Mouse (Mus musculus) WW6 (cell line): ENCODE results near the gene Mta3.

Experiments used
- DNase-seq: peaks from one replicate; pipeline ENCODE4 v3.0.0-alpha.2; 2013; ENCODE audit warnings: low read depth, low spot score

The Mta3 gene

DNA sequence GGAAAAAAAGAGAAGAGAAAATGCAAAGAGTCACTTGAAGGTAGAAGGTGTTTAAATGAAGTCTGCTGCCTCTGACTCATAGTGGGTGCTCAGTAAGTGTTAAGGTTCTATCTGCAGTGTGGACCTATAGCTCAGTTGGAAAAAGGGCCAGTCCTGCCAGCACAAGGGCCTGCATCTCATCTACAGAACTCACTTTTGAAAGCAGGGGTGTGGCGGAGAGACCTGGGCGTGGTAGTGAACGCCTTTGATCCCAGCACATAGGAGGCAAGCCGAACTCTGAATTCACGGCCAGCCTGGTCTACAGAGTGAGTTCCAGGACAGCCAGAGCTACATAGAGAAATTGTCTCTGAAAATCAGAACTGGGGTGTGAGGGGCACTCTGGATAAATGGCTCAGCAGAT, 104.3 kb downstream of the Mta3 start:
- no peak for DNase-seq

DNA sequence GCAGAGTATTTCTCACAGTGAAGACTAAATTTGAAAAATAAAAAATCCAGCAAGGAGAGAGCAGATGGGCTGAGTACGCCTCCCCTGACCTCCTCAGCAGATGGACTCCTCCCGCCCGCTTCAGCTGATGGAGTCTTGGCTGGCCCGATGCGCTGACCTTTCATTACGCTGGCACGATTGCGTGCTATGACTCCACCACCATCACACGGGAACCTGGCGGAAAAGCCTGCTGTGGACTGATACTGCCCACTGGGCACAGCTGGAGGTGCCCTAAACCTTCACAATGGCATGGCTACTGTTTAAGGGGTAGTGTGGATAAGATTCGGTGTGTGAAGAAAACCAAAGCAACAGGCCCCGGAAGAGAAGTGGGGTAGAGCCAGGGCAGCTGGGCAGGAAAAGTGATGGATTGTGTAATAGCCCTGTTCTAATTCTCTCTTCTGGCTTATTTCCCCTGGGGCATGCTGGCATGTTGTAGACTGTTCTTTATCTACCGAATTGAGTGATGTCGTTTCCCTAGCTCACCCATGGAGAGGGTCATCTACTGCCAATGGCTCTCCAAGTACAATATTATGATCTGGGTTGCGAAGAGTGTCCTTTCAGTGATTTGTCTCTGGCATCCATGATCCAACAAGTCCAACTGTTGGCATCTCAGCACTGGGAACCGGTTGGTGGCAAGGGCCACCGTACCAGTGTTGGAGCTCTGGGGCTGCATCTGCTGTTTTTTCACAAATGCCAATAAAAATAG, 106.4 kb downstream of the Mta3 start:
- no peak for DNase-seq

DNA sequence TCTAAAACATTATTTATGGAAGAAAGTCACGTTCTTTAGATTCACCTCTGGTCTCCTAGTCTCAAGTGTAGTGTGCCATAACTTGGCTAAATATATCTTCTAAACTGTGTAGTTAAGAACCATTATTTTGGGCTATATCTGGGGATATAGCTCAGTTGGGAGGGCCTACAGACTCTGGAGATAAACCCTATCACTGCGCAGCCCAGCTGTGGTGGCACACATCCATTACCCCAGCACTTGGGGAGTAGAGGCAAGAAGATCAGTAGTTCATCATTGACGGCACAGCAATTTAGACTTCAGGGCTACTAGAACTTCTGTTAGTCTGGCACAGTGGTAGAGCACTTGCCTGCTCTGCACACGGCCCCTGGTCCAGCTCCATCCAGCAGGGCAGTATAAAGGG, 107.1 kb downstream of the Mta3 start:
- DNase-seq: no peak

DNA sequence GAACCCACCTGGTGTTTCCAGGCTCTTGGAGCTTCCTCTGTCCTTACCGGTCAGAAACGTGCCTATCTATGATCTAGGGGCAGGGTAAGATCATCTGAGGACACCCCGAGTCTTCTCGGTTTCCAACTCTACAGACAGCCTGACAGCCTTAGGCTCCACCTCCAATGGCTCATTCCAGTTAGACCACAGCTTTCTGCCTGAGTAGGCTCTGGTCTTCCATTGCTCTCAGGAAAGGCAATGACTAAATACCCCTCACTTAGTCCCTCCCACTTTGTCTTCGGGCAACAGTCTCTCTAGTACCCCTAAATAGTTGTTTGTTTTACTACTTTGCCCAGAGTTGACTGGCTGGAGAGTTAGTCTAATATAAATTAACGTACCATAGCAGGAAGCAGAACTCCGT, 111.0 kb downstream of the Mta3 start:
- DNase-seq: no peak

DNA sequence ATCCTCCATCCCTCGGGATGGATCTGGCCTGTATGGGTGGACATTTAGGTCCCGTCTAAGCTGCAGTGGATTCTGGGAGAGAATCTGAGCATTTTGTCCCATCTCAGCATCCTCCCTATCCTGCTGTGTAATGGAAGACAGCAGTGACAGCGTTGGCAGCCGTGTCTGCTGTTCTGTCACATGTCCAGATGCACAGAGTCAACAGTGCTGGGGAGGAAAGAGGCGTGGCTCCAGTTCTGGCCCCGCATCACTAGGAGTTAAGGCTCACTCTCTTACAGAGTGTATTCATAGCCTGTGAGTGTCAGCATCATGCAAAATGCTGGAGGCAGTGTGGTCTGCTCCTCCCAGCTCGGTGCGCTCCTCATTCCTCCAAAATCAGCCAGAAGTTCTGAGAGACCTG, 113.5 kb downstream of the Mta3 start:
- no peak for DNase-seq

DNA sequence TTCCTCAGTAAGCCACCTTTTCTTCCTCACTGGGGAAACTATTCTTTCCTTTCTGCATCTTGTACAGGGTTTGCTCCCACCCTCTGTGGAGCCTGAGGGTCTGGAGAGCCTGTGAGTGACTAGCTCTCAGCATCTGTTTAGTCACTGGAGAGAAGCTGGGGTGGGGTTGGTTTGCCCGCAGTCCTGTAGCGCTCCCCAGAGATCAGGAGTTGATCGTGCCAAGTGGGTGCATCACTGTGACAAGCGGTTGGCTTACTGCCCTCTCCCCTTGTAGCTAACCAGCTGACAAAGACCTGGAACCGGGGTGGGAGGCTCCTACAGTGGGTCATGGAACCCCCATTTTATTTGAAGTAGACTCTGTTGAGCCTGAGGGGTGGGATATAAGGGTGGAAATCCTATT, 114.7 kb downstream of the Mta3 start:
- DNase-seq: no peak

DNA sequence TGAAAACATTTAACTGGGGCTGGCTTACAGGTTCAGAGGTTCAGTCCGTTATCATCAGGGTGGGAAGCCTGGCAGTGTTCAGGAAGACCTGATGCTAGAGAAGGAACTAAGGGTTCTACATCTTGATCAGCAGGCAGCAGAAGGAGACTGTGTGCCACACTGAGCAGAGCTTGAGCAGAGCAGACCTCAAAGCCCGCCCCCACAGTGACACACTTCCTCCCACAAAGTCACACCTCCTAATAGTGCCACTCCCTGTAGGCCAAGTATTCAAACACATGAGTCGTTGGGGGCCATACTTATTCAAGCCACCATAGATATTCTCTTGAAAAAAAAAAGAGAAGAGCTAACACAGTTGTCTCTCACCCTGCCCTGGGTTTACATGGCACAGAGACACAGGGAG, 115.9 kb downstream of the Mta3 start:
- no peak for DNase-seq

DNA sequence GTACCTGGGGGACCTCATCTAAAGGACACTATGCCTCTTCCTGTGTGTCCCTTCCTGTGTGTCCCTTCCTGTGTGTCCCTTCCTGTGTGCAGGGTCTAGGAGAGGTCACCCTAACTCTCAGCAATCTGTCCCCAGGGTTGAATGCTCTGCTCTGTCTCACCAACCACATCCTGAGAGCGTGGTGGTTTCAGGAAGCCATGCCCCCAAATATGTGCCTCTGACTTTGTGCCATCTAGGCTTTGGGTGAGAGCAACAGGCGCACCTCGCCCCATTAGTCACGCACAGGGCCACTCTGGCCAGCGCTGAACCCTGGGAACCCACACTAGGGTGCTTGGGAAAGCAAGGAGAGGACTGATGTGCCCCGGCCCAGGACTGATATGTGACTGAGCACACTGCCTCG, 117.9 kb downstream of the Mta3 start:
- DNase-seq: no peak

DNA sequence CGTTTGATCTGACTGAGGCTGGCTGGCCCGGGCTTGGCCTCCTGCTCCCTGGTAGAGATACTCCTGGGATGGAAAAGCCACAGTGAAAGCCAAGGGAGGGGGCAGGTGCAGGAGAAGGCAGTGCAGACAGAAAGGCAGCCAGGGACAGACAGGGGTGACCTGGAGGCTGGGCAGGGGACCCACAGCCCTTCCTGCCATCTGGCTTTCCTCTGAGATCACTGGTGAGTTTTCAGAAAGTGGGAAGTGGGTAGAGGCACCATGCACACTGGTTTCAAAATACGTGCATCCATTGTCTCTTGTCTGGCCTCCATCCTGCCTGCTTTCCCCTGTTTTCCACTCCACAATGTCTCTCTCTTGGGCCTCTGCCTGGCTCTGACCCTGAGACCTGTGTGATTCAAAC, 123.4 kb downstream of the Mta3 start:
- DNase-seq: no peak

DNA sequence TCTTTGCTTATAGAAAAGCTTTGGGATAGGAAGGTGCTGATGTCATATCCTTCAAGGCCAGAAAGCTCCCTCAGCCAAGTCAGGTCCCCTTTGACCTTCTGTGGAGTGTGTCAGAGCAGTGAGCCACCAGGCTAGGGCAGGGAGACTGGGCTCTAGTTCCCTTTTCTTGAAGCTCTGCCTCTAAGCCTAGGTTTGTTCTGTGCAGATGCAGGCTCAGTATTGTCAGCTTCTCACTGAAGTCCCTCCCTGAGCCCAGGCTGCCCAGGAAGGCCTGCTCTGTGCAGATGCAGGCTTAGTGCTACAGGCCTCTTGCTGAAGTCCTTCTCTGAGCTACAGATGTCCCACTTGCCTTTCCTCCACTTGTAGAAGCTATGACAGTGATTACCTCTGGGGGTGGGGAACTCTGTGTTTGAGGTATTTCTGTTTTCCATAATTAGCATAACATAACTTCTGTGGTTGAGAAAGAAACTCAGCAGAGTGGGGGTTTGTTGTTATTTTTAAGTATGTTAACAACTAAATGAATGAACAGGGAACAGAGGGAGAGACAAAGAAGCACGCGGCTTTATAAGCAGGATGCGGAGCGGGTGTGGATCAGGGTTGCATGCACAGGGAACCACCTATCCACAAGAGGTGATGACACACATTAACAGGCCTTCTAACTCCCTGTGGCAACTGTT, 124.8 kb downstream of the Mta3 start:
- DNase-seq: no peak

DNA sequence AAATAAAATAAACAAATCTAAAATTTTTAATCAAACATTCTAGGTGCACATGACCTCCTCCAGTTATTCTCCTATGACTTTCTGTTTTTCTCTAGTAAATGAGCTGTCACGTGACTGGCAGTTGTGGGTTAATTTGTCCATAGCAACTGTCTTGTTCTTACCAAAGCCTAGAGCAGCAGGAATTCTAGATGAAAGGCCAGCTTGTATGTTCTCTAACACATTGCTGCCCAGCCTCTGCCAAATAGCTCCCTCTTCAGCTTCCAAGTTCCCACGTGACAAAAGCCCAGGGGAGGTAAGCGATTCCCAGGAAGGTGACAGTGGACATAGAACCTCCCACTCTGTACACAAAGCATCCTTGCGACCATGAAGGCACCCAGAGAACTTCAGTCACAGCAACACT, 128.2 kb downstream of the Mta3 start:
- DNase-seq: no peak

DNA sequence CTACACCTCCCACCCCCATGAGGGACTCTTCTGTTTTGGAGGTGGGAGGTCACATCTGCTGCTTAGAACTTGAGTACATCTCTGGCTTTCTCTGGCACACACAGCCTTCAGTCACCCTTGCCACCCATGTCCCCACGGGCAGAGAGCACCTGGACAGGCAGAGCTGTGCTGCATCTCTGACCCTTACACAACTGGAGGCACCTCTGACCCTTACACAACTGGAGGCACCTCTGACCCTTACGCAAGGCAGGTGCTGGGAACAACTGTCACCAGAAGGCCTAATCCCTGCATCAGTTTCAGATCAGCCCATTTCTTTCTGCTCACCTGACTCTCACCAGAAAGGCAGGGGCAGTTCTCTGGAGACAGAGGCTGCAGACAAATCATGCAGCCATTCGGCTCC, 130.1 kb downstream of the Mta3 start:
- no peak for DNase-seq

DNA sequence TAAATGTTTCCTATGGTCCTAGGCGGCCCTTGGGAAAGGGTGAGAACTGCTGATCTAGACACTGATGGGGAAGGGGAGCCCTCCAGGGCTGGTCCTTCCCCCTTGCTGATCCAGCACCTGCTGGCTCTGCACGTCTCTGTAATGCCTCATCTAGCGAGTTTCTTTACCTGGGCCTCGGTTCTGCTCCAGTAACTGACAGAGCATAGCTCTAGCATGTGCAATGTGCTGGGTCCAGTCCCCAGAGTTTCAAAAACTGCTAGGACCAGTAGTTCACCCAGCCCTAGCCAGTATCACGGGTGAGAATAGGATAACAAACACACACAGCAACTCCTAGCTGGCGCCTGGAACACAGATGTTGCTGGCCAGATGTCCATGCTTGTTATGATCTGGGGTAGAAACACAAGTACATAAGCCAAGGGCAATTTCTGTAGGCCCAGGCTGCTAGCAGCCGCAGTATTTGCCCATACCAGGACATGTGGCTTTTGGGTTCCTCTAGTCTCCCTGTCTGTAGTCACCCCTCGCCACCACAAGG, 131.8 kb downstream of the Mta3 start:
- DNase-seq: no peak

DNA sequence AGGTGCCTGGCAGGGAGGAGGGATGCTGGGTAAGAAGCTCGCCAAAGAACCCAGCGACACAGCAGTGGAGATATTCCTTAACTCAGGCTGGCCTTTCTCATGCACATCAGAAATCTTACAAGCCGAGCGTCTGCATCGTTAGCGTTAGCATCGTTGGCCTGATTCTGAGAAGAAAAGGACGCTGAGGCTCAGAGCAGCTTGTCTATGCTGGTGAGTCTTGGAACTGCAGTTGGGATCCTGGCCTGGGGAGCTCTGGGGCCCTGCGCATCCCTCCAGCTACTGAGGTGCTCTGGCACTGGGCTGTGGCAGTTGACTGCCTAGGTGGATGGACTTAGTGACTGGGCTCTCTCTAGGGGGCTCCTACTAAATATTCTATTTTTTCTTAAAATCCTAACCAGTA, 133.2 kb downstream of the Mta3 start:
- no peak for DNase-seq

DNA sequence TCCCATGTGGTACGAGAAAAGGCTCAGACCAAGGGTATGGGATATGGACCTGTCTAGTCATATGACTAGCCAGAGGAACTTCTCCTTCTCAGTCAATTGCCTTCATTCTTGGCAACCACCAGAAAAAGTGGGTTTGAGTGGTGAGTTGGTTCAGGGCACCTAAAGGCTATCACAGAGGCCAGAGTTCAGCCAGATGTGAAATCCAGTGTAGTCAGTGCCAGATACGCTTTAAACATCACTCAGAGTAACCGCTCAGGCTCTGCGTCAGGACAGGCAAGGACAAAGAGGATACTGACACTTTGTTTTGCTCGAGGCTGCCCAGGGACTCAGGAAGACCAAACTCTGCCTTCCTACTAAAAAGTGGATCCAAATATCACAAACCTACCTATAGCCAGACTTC, 135.0 kb downstream of the Mta3 start:
- DNase-seq: no peak

DNA sequence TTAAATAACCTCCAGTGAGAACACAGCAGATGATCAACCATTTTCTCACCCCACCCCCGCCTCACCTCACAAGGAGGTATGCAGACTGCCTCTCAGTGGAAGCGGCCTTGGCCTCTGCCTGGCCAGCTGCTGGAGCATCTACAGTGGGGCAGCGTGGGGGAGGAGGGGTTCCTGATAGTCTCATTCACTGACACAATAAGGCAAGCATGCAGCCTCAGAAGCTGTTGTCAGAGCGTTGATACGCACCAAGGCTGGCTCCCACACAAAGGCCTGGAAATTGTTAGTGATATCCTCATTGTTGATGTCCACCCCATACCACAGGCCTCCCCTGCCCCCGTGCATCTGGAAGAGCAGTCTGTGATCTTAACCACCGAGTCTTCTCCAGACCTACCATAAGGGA, 137.8 kb downstream of the Mta3 start:
- DNase-seq: no peak

DNA sequence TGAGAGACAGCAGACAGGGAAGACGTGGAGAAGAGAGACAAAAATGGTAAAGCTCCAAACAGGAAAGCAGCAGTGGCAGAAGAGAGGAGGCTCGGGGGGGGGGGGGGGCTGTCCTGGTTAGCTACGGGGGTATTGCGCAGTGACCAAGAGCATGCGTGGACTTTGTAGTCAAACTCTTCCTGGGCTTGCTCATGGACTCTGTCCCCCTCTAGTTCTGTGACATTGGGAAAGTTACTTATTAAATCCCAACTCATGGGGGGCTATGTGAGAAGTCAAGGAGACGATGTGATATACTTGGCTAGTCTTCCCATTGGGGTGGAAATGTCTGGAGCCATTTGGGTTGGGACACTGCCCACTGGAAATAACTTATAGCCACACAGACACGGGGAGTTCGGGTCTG, 139.6 kb downstream of the Mta3 start:
- no peak for DNase-seq

DNA sequence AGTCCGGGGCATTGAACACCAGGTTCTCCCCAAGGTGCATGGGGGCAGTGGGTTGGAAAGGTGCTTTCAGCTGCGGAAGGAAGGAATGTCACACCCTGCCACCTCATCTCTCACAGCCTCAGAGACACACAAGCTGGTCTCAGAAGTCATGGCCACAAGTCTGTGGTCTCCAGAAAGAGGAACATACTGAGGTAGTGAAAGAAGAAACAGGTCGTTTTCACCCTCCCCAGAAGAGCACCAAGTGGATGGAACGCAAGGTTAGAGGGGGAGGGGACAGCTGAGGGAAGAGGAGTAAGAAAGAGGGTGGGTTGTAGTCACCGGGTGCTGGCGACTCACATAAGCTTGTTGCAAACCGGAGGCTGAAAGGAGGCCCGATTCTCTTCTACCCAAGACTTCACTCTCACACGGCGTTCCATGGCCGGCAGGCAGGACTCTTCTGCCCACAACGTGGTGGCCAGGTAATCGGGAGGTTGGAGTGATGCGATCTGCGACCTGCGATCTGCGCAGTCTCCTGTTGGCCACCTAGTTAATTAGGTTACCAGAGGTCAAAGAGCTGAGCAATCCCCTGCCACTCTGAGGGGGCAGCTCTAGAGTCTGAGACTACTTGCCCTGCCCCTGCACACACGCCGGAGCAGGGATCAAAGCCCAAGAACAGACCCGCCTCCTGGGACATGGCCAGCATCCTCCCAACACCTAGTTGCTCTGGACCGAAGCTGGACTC, 140.5 kb downstream of the Mta3 start:
- no peak for DNase-seq

DNA sequence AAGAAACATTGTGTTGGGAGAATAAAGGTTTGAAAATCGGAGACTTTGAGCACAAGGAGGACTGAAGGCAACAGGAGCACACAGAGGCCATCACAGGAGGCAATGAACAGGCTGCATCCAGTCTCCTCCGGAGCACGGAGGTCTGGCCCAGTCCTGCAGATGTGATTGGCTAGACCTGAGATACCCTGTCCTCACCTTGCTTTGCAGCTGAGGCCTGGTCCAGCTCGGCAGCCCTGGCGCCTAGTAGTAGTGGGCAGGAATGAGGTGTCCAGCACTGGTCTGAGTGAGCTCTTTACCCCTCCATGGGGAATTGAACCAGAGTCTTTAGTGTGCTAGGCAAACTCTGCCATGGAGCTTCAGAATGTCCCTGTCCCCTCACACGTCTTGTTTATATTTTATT, 141.1 kb downstream of the Mta3 start:
- no peak for DNase-seq

DNA sequence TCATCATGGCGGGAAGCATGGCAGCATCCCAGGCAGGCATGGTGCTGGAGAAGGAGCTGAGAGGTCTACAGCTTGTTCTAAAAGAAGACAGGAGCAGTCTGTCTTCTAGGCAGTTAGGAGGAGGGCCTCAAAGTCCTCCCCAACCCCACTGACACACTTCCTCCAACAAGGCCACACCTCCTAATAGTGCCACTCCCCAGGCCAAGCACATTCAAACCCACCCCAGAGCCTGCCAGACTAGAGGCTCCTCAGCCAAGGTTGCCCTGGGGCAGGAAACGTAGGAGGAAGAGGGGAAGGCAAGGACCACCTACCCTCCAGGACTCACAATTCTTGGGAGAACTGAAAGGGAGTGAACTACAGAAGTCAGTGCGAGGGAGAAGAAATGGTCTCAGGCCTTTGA, 141.9 kb downstream of the Mta3 start, which contains the start of gene Haao:
Gene Haao, minus strand, starts transcription at position 149 of the 400 bp plus-strand sequence.
- DNase-seq: no peak

DNA sequence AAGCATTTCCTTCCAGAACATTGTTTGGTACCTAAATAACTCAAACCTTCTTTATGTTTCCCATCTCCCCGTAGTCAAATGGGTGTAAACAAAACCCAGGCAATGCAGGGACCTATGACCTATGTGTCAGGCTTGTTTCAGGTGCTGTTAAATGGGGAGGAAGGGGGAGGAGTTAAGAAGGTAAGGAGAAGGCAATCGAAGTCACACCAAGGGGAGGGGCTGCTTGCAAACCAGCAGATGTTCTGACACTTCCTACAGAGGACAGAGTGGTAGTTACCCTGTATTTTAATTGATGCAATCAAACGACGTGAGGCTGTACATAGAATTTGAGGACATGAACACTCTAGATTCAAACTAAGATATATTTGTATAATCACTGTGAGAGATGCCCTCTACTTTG, 142.5 kb downstream of the Mta3 start:
- no peak for DNase-seq

DNA sequence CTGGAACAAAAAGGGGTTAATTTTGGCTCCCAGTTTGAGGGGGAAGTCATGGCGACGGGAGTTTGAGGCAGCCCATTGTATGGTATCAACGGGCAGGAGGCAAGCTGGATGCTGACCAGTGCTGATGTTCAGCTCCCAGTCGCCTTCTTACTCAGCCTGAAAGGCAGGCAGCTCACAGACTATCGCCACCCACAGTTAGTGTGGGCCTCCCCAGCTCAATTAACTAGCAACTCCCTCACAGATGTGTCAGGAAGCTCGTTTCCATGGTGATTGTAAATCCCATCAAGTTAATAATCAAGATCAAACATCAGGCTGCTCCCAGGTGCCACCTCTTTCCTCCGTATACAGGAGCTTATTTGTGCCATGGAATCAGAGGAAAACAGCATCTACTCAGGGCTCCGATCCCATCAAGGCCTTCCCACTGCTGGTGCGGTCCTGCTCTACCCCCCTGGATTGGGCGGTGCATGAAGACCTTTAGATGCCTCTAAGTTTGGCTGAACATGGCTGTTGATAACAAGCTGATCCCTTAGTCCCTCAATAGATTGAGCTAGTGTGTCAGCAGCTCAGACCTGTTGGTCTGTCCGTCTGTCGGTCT, 143.2 kb downstream of the Mta3 start:
- no peak for DNase-seq
